Mouse (Mus musculus): ENCODE measurements around the gene Slc25a24. TPM values are rescaled to one million over a fixed set of nuclear protein-coding genes. Genes with fewer than 3 reads are reported as not detected.

The Slc25a24 gene
- polyA plus RNA-seq, 1 experiment from 2014 or later: 16.2 TPM

DNA sequence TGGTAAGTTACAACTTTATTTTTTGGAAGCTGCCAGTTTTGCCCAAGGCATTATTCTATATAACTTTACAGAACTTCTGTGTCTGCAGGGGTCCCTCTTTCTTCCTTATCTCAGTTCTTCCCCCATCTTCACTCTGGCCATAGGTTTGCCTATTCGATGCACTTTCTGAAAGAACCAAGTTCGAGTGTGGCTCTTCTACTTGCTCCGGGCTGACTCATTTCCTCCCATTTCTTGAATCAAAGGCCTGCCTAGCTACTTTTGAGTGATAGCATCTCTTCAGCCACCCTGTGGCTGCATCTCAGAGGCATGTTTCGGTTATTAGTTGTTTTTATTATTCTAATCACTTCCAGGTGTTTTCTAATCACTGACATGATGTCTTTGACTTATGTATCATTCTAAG lies 1.1 kb downstream of the Slc25a24 start:
- DNase-seq (ENCODE audit: low spot score): no peak
- H3K27me3 ChIP-seq (replicated peaks; ENCODE audit: control insufficient read depth, insufficient read depth, low read length): no peaks in the 10 kb centered on the region
- H3K4me2 ChIP-seq: peak overlapping the region; percentile 93
- H3K36me3 ChIP-seq (ENCODE audit: control insufficient read depth, insufficient read depth, low read length): no peaks in the 10 kb centered on the region
- H3K4me1 ChIP-seq (replicated peaks; ENCODE audit: control insufficient read depth, insufficient read depth, low read length): peaks cover 7% of the 10 kb centered on the region
- no peak overlapping the region for H3K27ac ChIP-seq (ENCODE audit: low read depth, low read length)
- no peaks in the 10 kb centered on the region for H3K9me3 ChIP-seq (ENCODE audit: control insufficient read depth, low read length)
- WGBS: 30% methylated on average over 4 of the region's 4 CpGs
- peak overlapping the region; percentile 73 for H3K4me3 ChIP-seq (ENCODE audit: low read depth, low read length)
- ATAC-seq (replicated peaks; ENCODE audit: low FRiP score): no peak
- no peak overlapping the region for H3K9ac ChIP-seq (ENCODE audit: low read depth, low read length)

- no peak overlapping the region for H3K4me2 ChIP-seq
- H3K36me3 ChIP-seq (ENCODE audit: control insufficient read depth, insufficient read depth, low read length): no peaks in the 10 kb centered on the region
- DNase-seq (ENCODE audit: low spot score): no peak
- no peak overlapping the region for H3K27ac ChIP-seq (ENCODE audit: low read depth, low read length)
- no peak overlapping the region for H3K4me3 ChIP-seq (ENCODE audit: low read depth, low read length)
- peaks cover 7% of the 10 kb centered on the region for H3K4me1 ChIP-seq (replicated peaks; ENCODE audit: control insufficient read depth, insufficient read depth, low read length)
- H3K27me3 ChIP-seq (replicated peaks; ENCODE audit: control insufficient read depth, insufficient read depth, low read length): no peaks in the 10 kb centered on the region
- H3K9me3 ChIP-seq (ENCODE audit: control insufficient read depth, low read length): no peaks in the 10 kb centered on the region
- no peak; the same call in 1 of the 2 replicates for ATAC-seq (replicated peaks; ENCODE audit: low FRiP score)
- H3K9ac ChIP-seq (ENCODE audit: low read depth, low read length): no peak overlapping the region
- 70% methylated on average over 6 of the region's 6 CpGs for WGBS
Measured at GRCm38 (mm10) chr3:109125531-109125930, 2.6 kb downstream of the Slc25a24 start.

DNA sequence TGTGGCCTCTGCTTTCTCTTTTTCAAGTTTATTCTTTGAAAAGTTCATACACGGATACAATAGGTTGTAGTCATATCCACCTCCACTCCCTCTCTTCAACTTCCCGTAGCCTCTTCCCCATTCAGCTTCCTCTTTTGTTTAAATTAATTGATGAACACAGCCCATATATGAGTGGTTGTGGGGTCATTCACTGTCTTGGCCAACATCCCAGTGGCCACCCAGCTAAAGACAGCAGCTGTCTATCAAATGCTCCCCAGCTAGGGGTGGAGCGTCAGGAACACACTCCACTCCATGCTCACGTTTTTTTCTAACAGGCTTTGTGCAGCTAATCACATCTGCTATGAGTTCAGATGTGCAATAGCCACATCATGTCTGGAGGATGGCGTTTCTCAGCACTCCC lies 6.8 kb downstream of the Slc25a24 start:
- 67% methylated on average over 5 of the region's 5 CpGs for WGBS
- Histone ChIP-seq H3K9me3 (ENCODE audit: control insufficient read depth, low read length) (no peaks in the 10 kb centered on the region), H3K27ac (ENCODE audit: low read depth, low read length) (no peak overlapping the region), H3K4me1 (replicated peaks; ENCODE audit: control insufficient read depth, insufficient read depth, low read length) (no peaks in the 10 kb centered on the region), H3K9ac (ENCODE audit: low read depth, low read length) (no peak overlapping the region), H3K4me3 (ENCODE audit: low read depth, low read length) (no peak overlapping the region), H3K27me3 (replicated peaks; ENCODE audit: control insufficient read depth, insufficient read depth, low read length) (no peaks in the 10 kb centered on the region), H3K36me3 (ENCODE audit: control insufficient read depth, insufficient read depth, low read length) (no peaks in the 10 kb centered on the region), H3K4me2 (no peak overlapping the region)
- DNase-seq (ENCODE audit: low spot score): no peak
- no peak for ATAC-seq (replicated peaks; ENCODE audit: low FRiP score)

GRCm38 (mm10) chr3:109132966-109133365 lies 10.0 kb downstream of the Slc25a24 start:
- WGBS: 69% methylated on average over 4 of the region's 4 CpGs
- H3K9ac ChIP-seq (ENCODE audit: low read depth, low read length): no peak overlapping the region
- no peak overlapping the region for H3K27ac ChIP-seq (ENCODE audit: low read depth, low read length)
- no peaks in the 10 kb centered on the region for H3K9me3 ChIP-seq (ENCODE audit: control insufficient read depth, low read length)
- H3K4me3 ChIP-seq (ENCODE audit: low read depth, low read length): no peak overlapping the region
- H3K4me1 ChIP-seq (replicated peaks; ENCODE audit: control insufficient read depth, insufficient read depth, low read length): no peaks in the 10 kb centered on the region
- ATAC-seq (replicated peaks; ENCODE audit: low FRiP score) (no peak), DNase-seq (ENCODE audit: low spot score) (no peak)
- no peaks in the 10 kb centered on the region for H3K27me3 ChIP-seq (replicated peaks; ENCODE audit: control insufficient read depth, insufficient read depth, low read length)
- H3K36me3 ChIP-seq (ENCODE audit: control insufficient read depth, insufficient read depth, low read length): no peaks in the 10 kb centered on the region
- no peak overlapping the region for H3K4me2 ChIP-seq

DNA sequence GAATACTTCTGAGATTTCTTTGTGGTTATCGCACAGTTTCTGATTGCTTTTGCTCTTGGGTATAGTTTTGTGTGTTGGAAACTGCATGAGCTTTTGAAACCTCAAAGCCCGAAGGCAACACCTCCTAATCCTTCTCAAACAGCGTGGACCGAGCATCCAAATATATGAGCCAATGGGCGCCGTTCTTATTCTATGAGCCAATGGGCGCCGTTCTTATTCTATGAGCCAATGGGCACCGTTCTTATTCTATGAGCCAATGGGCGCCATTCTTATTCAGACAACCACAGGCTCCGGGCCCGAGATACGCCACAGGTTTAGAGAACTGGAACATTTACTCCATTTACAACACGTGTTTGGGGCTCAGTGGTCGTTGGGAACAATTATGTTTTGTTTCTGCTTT lies 11.1 kb downstream of the Slc25a24 start:
- no peak for ATAC-seq (replicated peaks; ENCODE audit: low FRiP score)
- WGBS: 92% methylated on average over 15 of the region's 15 CpGs

DNA sequence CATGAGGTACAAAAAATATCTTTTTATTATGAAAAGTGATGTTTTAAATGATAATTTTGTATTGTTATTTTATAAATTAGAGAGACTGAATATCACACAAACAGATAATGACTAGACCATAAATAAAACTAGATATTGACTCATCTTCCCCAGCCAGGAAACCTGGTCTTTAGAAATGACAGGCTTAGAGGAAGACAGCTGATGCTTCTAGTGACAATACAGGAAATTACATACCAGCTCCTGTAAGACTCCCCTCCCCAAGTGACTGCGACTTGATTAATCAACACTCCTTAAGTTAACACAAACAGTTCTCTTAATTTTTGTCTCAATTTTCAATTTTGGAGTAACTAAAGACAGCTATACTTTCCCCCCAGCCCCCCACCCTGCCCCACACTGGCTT lies 12.4 kb downstream of the Slc25a24 start:
- no peaks in the 10 kb centered on the region for H3K27me3 ChIP-seq (replicated peaks; ENCODE audit: control insufficient read depth, insufficient read depth, low read length)
- no peak overlapping the region for H3K4me2 ChIP-seq
- no peak overlapping the region for H3K9ac ChIP-seq (ENCODE audit: low read depth, low read length)
- no peaks in the 10 kb centered on the region for H3K9me3 ChIP-seq (ENCODE audit: control insufficient read depth, low read length)
- H3K4me3 ChIP-seq (ENCODE audit: low read depth, low read length): no peak overlapping the region
- ATAC-seq (replicated peaks; ENCODE audit: low FRiP score): no peak
- 65% methylated on average over 1 of the region's 1 CpGs for WGBS
- no peak for DNase-seq (ENCODE audit: low spot score)
- no peaks in the 10 kb centered on the region for H3K4me1 ChIP-seq (replicated peaks; ENCODE audit: control insufficient read depth, insufficient read depth, low read length)
- H3K27ac ChIP-seq (ENCODE audit: low read depth, low read length): no peak overlapping the region
- H3K36me3 ChIP-seq (ENCODE audit: control insufficient read depth, insufficient read depth, low read length): no peaks in the 10 kb centered on the region

More for the DNA sequence above, 11.1 kb downstream of the Slc25a24 start:
- Histone ChIP-seq H3K9ac (ENCODE audit: low read depth, low read length) (no peak overlapping the region), H3K9me3 (ENCODE audit: control insufficient read depth, low read length) (no peaks in the 10 kb centered on the region), H3K27ac (ENCODE audit: low read depth, low read length) (no peak overlapping the region), H3K27me3 (replicated peaks; ENCODE audit: control insufficient read depth, insufficient read depth, low read length) (no peaks in the 10 kb centered on the region), H3K4me2 (no peak overlapping the region), H3K36me3 (ENCODE audit: control insufficient read depth, insufficient read depth, low read length) (no peaks in the 10 kb centered on the region), H3K4me1 (replicated peaks; ENCODE audit: control insufficient read depth, insufficient read depth, low read length) (no peaks in the 10 kb centered on the region), H3K4me3 (ENCODE audit: low read depth, low read length) (no peak overlapping the region)
- DNase-seq (ENCODE audit: low spot score): no peak

- Histone ChIP-seq H3K36me3 (ENCODE audit: control insufficient read depth, insufficient read depth, low read length) (no peaks in the 10 kb centered on the region), H3K4me1 (replicated peaks; ENCODE audit: control insufficient read depth, insufficient read depth, low read length) (no peaks in the 10 kb centered on the region)
- no peak for ATAC-seq (replicated peaks; ENCODE audit: low FRiP score)
Measured at GRCm38 (mm10) chr3:109152561-109152960, 29.6 kb downstream of the Slc25a24 start.

GRCm38 (mm10) chr3:109153410-109153809 lies 30.5 kb downstream of the Slc25a24 start:
- ATAC-seq (replicated peaks; ENCODE audit: low FRiP score) (no peak), DNase-seq (ENCODE audit: low spot score) (no peak)
- WGBS: 91% methylated on average over 6 of the region's 6 CpGs
- Histone ChIP-seq H3K36me3 (ENCODE audit: control insufficient read depth, insufficient read depth, low read length) (no peaks in the 10 kb centered on the region), H3K27ac (ENCODE audit: low read depth, low read length) (no peak overlapping the region), H3K27me3 (replicated peaks; ENCODE audit: control insufficient read depth, insufficient read depth, low read length) (no peaks in the 10 kb centered on the region), H3K4me1 (replicated peaks; ENCODE audit: control insufficient read depth, insufficient read depth, low read length) (no peaks in the 10 kb centered on the region), H3K4me3 (ENCODE audit: low read depth, low read length) (no peak overlapping the region), H3K9ac (ENCODE audit: low read depth, low read length) (no peak overlapping the region), H3K9me3 (ENCODE audit: control insufficient read depth, low read length) (no peaks in the 10 kb centered on the region), H3K4me2 (no peak overlapping the region)

More at GRCm38 (mm10) chr3:109152561-109152960, 29.6 kb downstream of the Slc25a24 start:
- Histone ChIP-seq H3K27me3 (replicated peaks; ENCODE audit: control insufficient read depth, insufficient read depth, low read length) (no peaks in the 10 kb centered on the region), H3K9me3 (ENCODE audit: control insufficient read depth, low read length) (no peaks in the 10 kb centered on the region), H3K27ac (ENCODE audit: low read depth, low read length) (no peak overlapping the region), H3K4me3 (ENCODE audit: low read depth, low read length) (no peak overlapping the region), H3K4me2 (no peak overlapping the region), H3K9ac (ENCODE audit: low read depth, low read length) (no peak overlapping the region)
- DNase-seq (ENCODE audit: low spot score): no peak
- WGBS: 84% methylated on average over 4 of the region's 4 CpGs

GRCm38 (mm10) chr3:109155926-109156669 lies 33.1 kb downstream of the Slc25a24 start:
- no peaks in the 10 kb centered on the region for H3K4me1 ChIP-seq (replicated peaks; ENCODE audit: control insufficient read depth, insufficient read depth, low read length)
- H3K4me2 ChIP-seq: no peak overlapping the region
- no peak overlapping the region for H3K4me3 ChIP-seq (ENCODE audit: low read depth, low read length)
- no peaks in the 10 kb centered on the region for H3K27me3 ChIP-seq (replicated peaks; ENCODE audit: control insufficient read depth, insufficient read depth, low read length)
- no peak overlapping the region for H3K9ac ChIP-seq (ENCODE audit: low read depth, low read length)
- 0 out of 2 replicates have a peak, but pooled peaks cover 3% of the 10 kb centered on the region for H3K36me3 ChIP-seq (ENCODE audit: control insufficient read depth, insufficient read depth, low read length)
- ATAC-seq (replicated peaks; ENCODE audit: low FRiP score) (no peak), DNase-seq (ENCODE audit: low spot score) (no peak)
- H3K9me3 ChIP-seq (ENCODE audit: control insufficient read depth, low read length): no peaks in the 10 kb centered on the region
- 72% methylated on average over 4 of the region's 4 CpGs for WGBS
- H3K27ac ChIP-seq (ENCODE audit: low read depth, low read length): no peak overlapping the region

Data from liver, embryonic 11.5 days (tissue).